Mouse (Mus musculus): ENCODE measurements around the gene Pin1.

DNA sequence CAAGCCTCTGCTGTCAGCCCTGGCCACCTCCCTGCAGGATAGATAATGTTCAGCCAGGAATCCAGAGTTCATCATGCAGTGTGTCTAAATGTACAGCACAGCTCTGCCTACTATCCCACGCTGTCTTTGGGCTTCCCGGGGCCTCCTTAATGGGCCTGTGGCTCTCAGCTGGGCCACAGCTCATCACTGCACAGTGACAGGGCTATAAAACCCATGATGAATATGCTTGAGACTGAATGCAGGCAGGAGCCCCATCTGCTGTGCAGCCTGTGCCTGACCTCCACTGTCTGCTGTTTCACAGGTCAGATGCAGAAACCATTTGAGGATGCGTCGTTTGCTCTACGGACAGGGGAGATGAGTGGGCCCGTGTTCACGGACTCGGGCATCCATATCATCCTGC is 11.0 kb downstream of the Pin1 start:
- TF ChIP-seq POLR2A (IDR thresholded peaks at IDR 0.05; ENCODE audit: extremely low read depth, insufficient read depth, low read length) (no peak), CTCF (IDR thresholded peaks at IDR 0.05; ENCODE audit: low read depth, low read length) (no peak)
